Mouse (Mus musculus) adrenal gland (tissue): ENCODE measurements around the gene Srebf2.

Experiments used
- intact Hi-C: fragments of 180-260 bp; cut with DNase I; formaldehyde crosslinking; loops from one replicate; pipeline ENCODE4 v1.15.1; 2025

The Srebf2 gene

GRCm38 (mm10) chr15:82177743-82178290, 30.8 kb downstream of the Srebf2 start:
- intact Hi-C loops, result no loop called here

GRCm38 (mm10) chr15:82181131-82181530, 34.1 kb downstream of the Srebf2 start:
- intact Hi-C loops, result no loop called here

- intact Hi-C loops, result no loop called here
Measured at GRCm38 (mm10) chr15:82182311-82182710, 35.3 kb downstream of the Srebf2 start.

GRCm38 (mm10) chr15:82183596-82183995, 36.6 kb downstream of the Srebf2 start:
- intact Hi-C loops, result no loop called here

- intact Hi-C loops, result no loop called here
Measured at GRCm38 (mm10) chr15:82184183-82184582, 37.2 kb downstream of the Srebf2 start.

- intact Hi-C loops, result no loop called here
Measured at GRCm38 (mm10) chr15:82184656-82185055, 37.7 kb downstream of the Srebf2 start.

GRCm38 (mm10) chr15:82185062-82185783, 38.2 kb downstream of the Srebf2 start:
- intact Hi-C loops, result no loop called here

GRCm38 (mm10) chr15:82186131-82186530, 39.1 kb downstream of the Srebf2 start:
- intact Hi-C loops, result no loop called here

- intact Hi-C loops, result no loop called here
Measured at GRCm38 (mm10) chr15:82186931-82187330, 40.0 kb downstream of the Srebf2 start.

GRCm38 (mm10) chr15:82187401-82187800, 40.4 kb downstream of the Srebf2 start:
- intact Hi-C loops, result no loop called here

GRCm38 (mm10) chr15:82187924-82188323, 40.9 kb downstream of the Srebf2 start:
- intact Hi-C loops, result no loop called here

GRCm38 (mm10) chr15:82188481-82189240, 41.7 kb downstream of the Srebf2 start:
- intact Hi-C loops, result no loop called here

- intact Hi-C loops, result no loop called here
Measured at GRCm38 (mm10) chr15:82192617-82193016, 45.6 kb downstream of the Srebf2 start.

GRCm38 (mm10) chr15:82196300-82196699, 49.3 kb downstream of the Srebf2 start:
- intact Hi-C loops, result no loop called here

GRCm38 (mm10) chr15:82197246-82197750, 50.3 kb downstream of the Srebf2 start:
- intact Hi-C loops, result no loop called here

GRCm38 (mm10) chr15:82197937-82198336, 51.0 kb downstream of the Srebf2 start:
- intact Hi-C loops, result no loop called here

- intact Hi-C loops, result no loop called here
Measured at GRCm38 (mm10) chr15:82198342-82198741, 51.4 kb downstream of the Srebf2 start.

- intact Hi-C loops, result no loop called here
Measured at GRCm38 (mm10) chr15:82199546-82199945, 52.6 kb downstream of the Srebf2 start.

GRCm38 (mm10) chr15:82202086-82202485, 55.1 kb downstream of the Srebf2 start:
- intact Hi-C loops, result no loop called here

GRCm38 (mm10) chr15:82203090-82203489, 56.1 kb downstream of the Srebf2 start:
- intact Hi-C loops, result no loop called here

- intact Hi-C loops, result no loop called here
Measured at GRCm38 (mm10) chr15:82203611-82204351, 56.8 kb downstream of the Srebf2 start.
